Mouse (Mus musculus) kidney, adult 2 months (tissue): ENCODE results near the gene Zfp473.

Experiments
- CTCF ChIP-seq: fragments of 200-500 bp; conservative IDR thresholded peaks from 2 replicates; pipeline ENCODE4 v1.5.1; 2011; ENCODE audit warnings: low read depth, mild to moderate bottlenecking, control low read depth, low read length, moderate library complexity, mixed read lengths; ENCODE audit not compliant: insufficient read depth, insufficient read length
- POLR2A ChIP-seq: fragments of 200-500 bp; IDR thresholded peaks from one replicate; pipeline ENCODE4 v1.6.1; 2011; ENCODE audit warnings: low read depth, low read length, control low read depth

DNA sequence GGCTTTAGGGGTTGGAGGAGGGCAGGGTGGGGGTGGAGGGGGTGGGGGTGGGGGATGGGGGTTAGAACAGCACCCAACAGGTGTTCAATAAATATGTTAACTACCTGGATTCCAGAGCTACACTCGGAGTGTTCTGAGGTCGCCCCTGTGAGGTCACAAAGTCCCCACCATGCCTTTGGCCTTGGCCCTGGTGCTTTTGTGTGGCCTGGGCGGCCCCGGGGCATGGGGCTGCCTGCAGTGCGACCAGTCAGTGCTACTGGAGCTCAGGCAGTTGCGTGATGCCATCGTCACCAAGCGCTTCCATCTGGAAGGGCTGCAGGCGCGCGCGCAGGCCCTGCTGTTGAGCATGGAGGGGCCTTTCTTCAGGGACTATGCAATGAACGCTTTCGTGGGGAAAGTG is 42.3 kb downstream of the Zfp473 start, which contains the start of gene Izumo2:
- no peak for TF ChIP-seq CTCF
- TF ChIP-seq POLR2A: no peak
